Mouse (Mus musculus) lung, postnatal 0 days (tissue): Measurements from ENCODE around the gene Cmss1.

ENCODE experiments used
- CTCF ChIP-seq: IDR thresholded peaks from 2 replicates; pipeline ENCODE4 v1.5.1; 2016; ENCODE audit warnings: antibody characterized with exemption, mild to moderate bottlenecking
- EP300 ChIP-seq: IDR thresholded peaks from 2 replicates; pipeline ENCODE4 v1.6.1; 2016; ENCODE audit warnings: antibody characterized with exemption, mild to moderate bottlenecking, control low read depth

- TF ChIP-seq CTCF = peak; percentile 86
- TF ChIP-seq EP300 = no peak
Measured at GRCm38 (mm10) chr16:57593422-57594157, 13.1 kb downstream of the Cmss1 start.
